Mouse (Mus musculus): ENCODE results near the gene Gm20388. TPM values are rescaled to one million over a fixed set of nuclear protein-coding genes. Genes with fewer than 3 reads are reported as not detected.
A peak's percentile ranks its signal among the peaks of the same experiment; 100 is the strongest.

Gm20388 gene
- total and polyA plus RNA-seq, 2 experiments from 2014 or later: 51.3 TPM; not detected in 1

DNA sequence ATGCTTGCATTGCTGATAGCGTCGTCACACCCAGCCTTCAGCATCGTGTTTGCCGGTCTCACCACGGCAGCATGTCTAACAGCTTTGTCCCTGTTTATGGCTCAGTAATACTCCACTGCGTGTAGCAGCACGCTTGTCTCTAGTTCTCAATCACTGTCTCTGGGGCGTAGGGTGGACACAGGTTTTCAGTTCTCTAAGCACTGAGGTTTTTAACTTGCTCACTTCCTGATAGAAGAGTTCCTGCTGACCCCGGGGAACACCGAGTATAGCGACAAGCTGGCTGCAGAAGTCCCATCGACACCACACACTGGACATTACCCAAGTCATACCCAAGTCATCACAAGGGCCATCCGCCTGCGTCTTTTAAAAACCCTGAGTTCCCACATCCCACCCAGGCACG is 525.1 kb downstream of the Gm20388 start:
- H3K27me3 ChIP-seq (ENCODE audit: insufficient read depth, low read length): no peaks in the 10 kb centered on the region
- ATAC-seq: no peak
- no peak overlapping the region for H3K9ac ChIP-seq
- H3K4me2 ChIP-seq (ENCODE audit: low read depth): no peak overlapping the region
- H3K27ac ChIP-seq (ENCODE audit: low read depth, low read length): no peak overlapping the region
- peaks cover 27% of the 10 kb centered on the region for H3K4me1 ChIP-seq (ENCODE audit: insufficient read depth)
- no peak for TF ChIP-seq CTCF (IDR thresholded peaks at IDR 0.05; ENCODE audit: low read depth)
- no peak for DNase-seq
- H3K4me3 ChIP-seq (ENCODE audit: low read depth, low read length): no peak overlapping the region
- no peaks in the 10 kb centered on the region; the same call in 1 of the 2 replicates for H3K36me3 ChIP-seq (ENCODE audit: insufficient read depth)
- WGBS: 93% methylated on average over 15 of the region's 15 CpGs
- H3K9me3 ChIP-seq (ENCODE audit: low read length): no peaks in the 10 kb centered on the region

DNA sequence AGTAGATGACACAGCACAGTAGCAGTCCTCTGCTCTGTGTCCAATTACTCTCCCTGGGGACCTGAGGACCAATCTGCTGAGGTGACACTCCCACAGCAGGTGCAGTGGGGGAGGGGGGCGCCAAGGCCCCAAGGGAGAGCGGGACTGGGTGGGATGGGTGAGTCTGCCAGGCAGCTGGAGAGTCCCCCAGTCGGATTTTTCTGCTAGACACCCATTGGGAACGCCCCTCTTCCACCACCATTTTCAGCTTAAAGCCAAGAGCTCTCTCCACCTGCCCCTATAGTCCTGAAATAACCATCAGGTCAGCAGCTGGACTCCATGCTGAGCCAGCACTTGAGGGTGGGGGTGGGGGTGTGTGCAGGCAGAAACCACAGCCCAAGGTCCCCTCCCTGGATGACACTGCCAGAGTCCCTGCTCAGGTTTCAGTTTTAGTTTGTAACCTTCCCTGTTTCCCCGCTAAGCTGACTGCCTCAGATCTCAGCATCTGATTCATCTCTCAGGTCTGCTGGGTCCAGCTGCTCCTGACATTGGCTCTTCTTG is 525.9 kb downstream of the Gm20388 start:
- Histone ChIP-seq H3K4me2 (ENCODE audit: low read depth) (no peak overlapping the region), H3K4me1 (ENCODE audit: insufficient read depth) (peaks cover 34% of the 10 kb centered on the region), H3K9ac (no peak overlapping the region), H3K27me3 (ENCODE audit: insufficient read depth, low read length) (no peaks in the 10 kb centered on the region), H3K36me3 (ENCODE audit: insufficient read depth) (no peaks in the 10 kb centered on the region; the same call in 1 of the 2 replicates), H3K9me3 (ENCODE audit: low read length) (no peaks in the 10 kb centered on the region), H3K27ac (ENCODE audit: low read depth, low read length) (no peak overlapping the region), H3K4me3 (ENCODE audit: low read depth, low read length) (no peak overlapping the region)
- TF ChIP-seq CTCF (IDR thresholded peaks at IDR 0.05; ENCODE audit: low read depth): no peak
- DNase-seq (no peak), ATAC-seq (no peak)
- WGBS: 60% methylated on average over 5 of the region's 5 CpGs

DNA sequence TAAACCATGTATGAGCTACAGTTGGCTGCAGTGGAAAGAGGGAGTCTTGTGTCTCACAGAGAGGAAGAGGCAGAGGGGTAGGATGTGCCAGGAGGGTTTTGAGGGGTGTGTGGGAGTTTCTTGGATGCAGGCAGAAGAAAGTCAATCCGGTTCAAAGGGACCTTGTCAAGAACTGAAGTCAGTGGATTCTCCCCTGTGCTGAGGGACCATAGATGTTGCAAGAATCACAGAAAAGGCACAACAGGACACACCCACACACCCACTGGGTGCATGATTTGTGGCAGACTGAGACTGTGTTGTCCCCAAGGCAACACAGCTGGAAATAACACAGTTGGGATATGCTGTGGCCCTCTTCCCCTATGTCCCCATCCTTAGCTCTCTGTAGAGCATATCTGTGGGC is 526.6 kb downstream of the Gm20388 start:
- H3K36me3 ChIP-seq (ENCODE audit: insufficient read depth): no peaks in the 10 kb centered on the region; the same call in 1 of the 2 replicates
- no peaks in the 10 kb centered on the region for H3K9me3 ChIP-seq (ENCODE audit: low read length)
- 62% methylated on average over 1 of the region's 1 CpGs for WGBS
- H3K9ac ChIP-seq: 0 out of 2 replicates have a peak overlapping the region, but pooled peaks have one; percentile 22
- no peak overlapping the region for H3K4me3 ChIP-seq (ENCODE audit: low read depth, low read length)
- ATAC-seq (no peak; the same call in 1 of the 2 replicates), DNase-seq (no peak)
- 0 out of 2 replicates have a peak overlapping the region, but pooled peaks have one; percentile 15 for H3K27ac ChIP-seq (ENCODE audit: low read depth, low read length)
- H3K27me3 ChIP-seq (ENCODE audit: insufficient read depth, low read length): no peaks in the 10 kb centered on the region
- no peak for TF ChIP-seq CTCF (IDR thresholded peaks at IDR 0.05; ENCODE audit: low read depth)
- H3K4me1 ChIP-seq (ENCODE audit: insufficient read depth): peaks cover 34% of the 10 kb centered on the region
- H3K4me2 ChIP-seq (ENCODE audit: low read depth): no peak overlapping the region

DNA sequence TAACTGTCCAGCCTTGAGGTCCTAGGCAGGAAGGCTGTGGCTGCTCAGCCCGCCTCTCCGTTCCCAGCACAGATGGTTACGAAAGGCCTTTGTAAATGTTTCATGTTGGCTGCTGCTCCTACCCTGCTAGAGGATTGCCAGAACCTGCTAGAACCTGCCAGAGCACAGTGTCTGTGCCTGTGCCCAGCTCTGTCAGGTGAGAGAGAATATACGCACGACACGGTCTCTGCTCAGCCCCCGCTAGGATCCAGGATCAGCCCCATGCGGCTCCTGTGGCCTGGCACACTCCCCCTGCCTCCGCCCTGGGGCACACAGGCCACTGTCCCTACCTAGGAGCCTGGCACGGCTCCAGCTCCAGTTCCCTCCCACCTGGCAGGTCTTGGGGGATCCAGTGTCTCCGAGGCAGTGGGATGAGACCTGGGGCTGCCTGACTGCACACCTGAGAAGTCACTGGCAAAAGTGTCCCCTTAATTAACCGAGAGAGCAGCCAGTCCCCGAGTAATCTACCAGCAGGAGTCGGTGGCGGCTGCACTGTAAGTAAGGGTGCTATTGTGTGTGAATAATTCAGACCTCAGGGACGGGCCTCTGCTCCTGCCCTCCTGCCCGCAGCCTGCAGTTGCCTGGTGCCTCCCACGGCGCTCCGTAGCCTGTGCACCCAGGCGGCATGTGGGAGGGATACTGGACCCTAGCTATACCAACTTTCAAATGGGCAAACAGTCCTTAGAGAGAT is 527.2 kb downstream of the Gm20388 start:
- DNase-seq (peak; percentile 64), ATAC-seq (peak; percentile 52; the same call in 1 of the 2 replicates)
- H3K36me3 ChIP-seq (ENCODE audit: insufficient read depth): no peaks in the 10 kb centered on the region; the same call in 1 of the 2 replicates
- peak overlapping the region; percentile 35; the same call in 1 of the 2 replicates for H3K27ac ChIP-seq (ENCODE audit: low read depth, low read length)
- H3K4me2 ChIP-seq (ENCODE audit: low read depth): no peak overlapping the region
- TF ChIP-seq CTCF (IDR thresholded peaks at IDR 0.05; ENCODE audit: low read depth): no peak
- no peaks in the 10 kb centered on the region for H3K27me3 ChIP-seq (ENCODE audit: insufficient read depth, low read length)
- H3K9ac ChIP-seq: 0 out of 2 replicates have a peak overlapping the region, but pooled peaks have one; percentile 22
- 38% methylated on average over 21 of the region's 21 CpGs for WGBS
- no peaks in the 10 kb centered on the region for H3K9me3 ChIP-seq (ENCODE audit: low read length)
- peaks cover 32% of the 10 kb centered on the region for H3K4me1 ChIP-seq (ENCODE audit: insufficient read depth)
- H3K4me3 ChIP-seq (ENCODE audit: low read depth, low read length): no peak overlapping the region

DNA sequence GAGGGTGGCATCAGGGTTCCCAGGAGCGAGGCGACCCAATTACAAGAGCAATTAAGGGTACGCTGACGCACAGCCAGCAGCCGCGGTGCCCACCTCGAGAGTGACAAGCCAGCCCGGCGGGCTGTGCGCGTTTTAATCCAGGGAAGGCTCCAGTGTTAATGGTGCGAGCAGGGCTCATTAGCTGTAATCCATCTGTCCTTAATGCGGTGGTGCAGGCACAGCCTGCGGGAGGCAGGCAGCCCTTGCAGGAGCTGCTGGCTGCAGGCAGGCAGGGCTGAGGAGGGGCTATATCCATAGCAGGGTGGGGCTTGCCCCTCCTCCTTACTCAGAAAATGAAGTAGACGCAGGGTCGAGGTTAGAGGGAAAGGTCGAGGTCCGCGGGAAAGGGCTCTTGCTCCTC is 528.7 kb downstream of the Gm20388 start:
- Histone ChIP-seq H3K9ac (0 out of 2 replicates have a peak overlapping the region, but pooled peaks have one; percentile 18), H3K27me3 (ENCODE audit: insufficient read depth, low read length) (no peaks in the 10 kb centered on the region), H3K36me3 (ENCODE audit: insufficient read depth) (no peaks in the 10 kb centered on the region; the same call in 1 of the 2 replicates), H3K9me3 (ENCODE audit: low read length) (no peaks in the 10 kb centered on the region), H3K27ac (ENCODE audit: low read depth, low read length) (peak overlapping the region; percentile 29; the same call in 1 of the 2 replicates), H3K4me1 (ENCODE audit: insufficient read depth) (peaks cover 27% of the 10 kb centered on the region), H3K4me2 (ENCODE audit: low read depth) (0 out of 2 replicates have a peak overlapping the region, but pooled peaks have one; percentile 13), H3K4me3 (ENCODE audit: low read depth, low read length) (no peak overlapping the region)
- peak; percentile 5; the same call in 1 of the 2 replicates for TF ChIP-seq CTCF (IDR thresholded peaks at IDR 0.05; ENCODE audit: low read depth)
- peak; percentile 73 for DNase-seq
- ATAC-seq: peak; percentile 78
- WGBS: 6% methylated on average over 19 of the region's 19 CpGs

DNA sequence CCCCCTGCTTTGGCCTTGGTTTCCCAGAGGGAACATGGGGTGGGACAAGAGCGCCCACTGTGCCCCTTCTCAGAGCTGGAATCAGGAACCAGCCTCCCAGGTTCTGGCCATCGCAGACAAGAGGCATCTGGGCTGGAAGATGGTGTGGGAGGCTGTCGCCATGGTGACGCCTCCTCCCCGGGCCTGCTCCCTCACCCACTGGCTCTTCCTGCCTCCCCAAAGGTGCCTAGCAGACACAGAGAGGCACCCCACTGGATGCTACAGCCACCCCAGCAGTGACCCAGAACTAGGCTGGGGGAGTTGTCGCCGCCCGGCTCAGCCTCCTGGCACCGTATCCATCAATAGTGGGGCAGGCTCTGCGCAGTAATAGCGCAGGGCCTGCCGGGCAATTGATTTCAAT is 530.1 kb downstream of the Gm20388 start:
- H3K36me3 ChIP-seq (ENCODE audit: insufficient read depth): no peaks in the 10 kb centered on the region; the same call in 1 of the 2 replicates
- H3K4me1 ChIP-seq (ENCODE audit: insufficient read depth): peaks cover 27% of the 10 kb centered on the region
- WGBS: 59% methylated on average over 12 of the region's 12 CpGs
- no peaks in the 10 kb centered on the region for H3K9me3 ChIP-seq (ENCODE audit: low read length)
- peak overlapping the region; percentile 15; the same call in 1 of the 2 replicates for H3K4me2 ChIP-seq (ENCODE audit: low read depth)
- peak; percentile 50 for DNase-seq
- TF ChIP-seq CTCF (IDR thresholded peaks at IDR 0.05; ENCODE audit: low read depth): 0 out of 2 replicates have a peak, but pooled peaks have one; percentile 8
- 0 out of 2 replicates have a peak overlapping the region, but pooled peaks have one; percentile 14 for H3K9ac ChIP-seq
- H3K4me3 ChIP-seq (ENCODE audit: low read depth, low read length): no peak overlapping the region
- no peak overlapping the region for H3K27ac ChIP-seq (ENCODE audit: low read depth, low read length)
- H3K27me3 ChIP-seq (ENCODE audit: insufficient read depth, low read length): no peaks in the 10 kb centered on the region
- 0 out of 2 replicates have a peak, but pooled peaks have one; percentile 5 for ATAC-seq

Measured in forebrain, postnatal 0 days (tissue).